Comparison of ENCODE assay signal across 26 mouse cellular contexts in the genomic region with DNA sequence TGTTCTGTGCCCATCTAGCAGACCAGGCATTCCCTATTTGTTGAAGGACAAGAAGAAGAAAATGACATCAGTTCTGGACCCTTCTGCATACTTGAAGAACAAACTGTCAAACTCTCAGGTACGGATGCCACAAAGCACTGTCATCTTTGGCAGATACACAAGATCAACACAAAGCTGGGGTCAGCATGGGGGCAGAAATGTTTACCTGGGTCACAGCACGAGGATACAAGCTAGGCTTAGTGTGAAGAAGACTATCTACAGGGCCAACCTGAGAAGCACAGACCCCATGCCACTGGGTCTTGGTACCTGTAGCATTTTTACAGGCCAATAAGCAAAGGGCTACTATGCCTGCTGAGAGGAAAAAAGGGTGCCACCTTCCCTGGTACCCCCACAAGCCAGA.
"Had no signal": no experiment of that assay in that cellular context is flagged by ENCODE, and none has a peak within 500 bp of the region (broad histone marks: within the 10 kb centered on the region; RNA-seq: fewer than 3 reads in every experiment).

No protein-coding gene starts in this region.

- H3K27me3 ChIP-seq: heart, embryonic 13.5 days; heart, embryonic 15.5 days; hindbrain, embryonic 13.5 days; hindbrain, embryonic 15.5 days; kidney, embryonic 15.5 days; limb, embryonic 13.5 days; limb, embryonic 15.5 days had no signal

- H3K4me3 ChIP-seq: heart, embryonic 10.5 days; heart, embryonic 13.5 days; heart, embryonic 15.5 days; hindbrain, embryonic 13.5 days; hindbrain, embryonic 15.5 days; kidney, embryonic 15.5 days; limb, embryonic 13.5 days; limb, embryonic 15.5 days had no signal

- H3K9ac ChIP-seq: forebrain, postnatal 0 days; heart, embryonic 13.5 days; heart, embryonic 15.5 days; hindbrain, embryonic 13.5 days; hindbrain, embryonic 15.5 days; kidney, embryonic 15.5 days; limb, embryonic 13.5 days; limb, embryonic 15.5 days; liver, embryonic 14.5 days had no signal

- H3K4me2 ChIP-seq: heart, embryonic 13.5 days; heart, embryonic 15.5 days; hindbrain, embryonic 13.5 days; hindbrain, embryonic 15.5 days; kidney, embryonic 15.5 days; limb, embryonic 13.5 days; limb, embryonic 15.5 days had no signal

- H3K36me3 ChIP-seq: heart, embryonic 10.5 days; heart, embryonic 13.5 days; heart, embryonic 15.5 days; hindbrain, embryonic 13.5 days; hindbrain, embryonic 15.5 days; kidney, embryonic 15.5 days; limb, embryonic 13.5 days had no signal

- DNase-seq: forebrain, postnatal 0 days; gastrocnemius, postnatal 14 days; gastrocnemius, postnatal 36 days; heart, adult 18-20 months; heart, postnatal 14 days; heart, postnatal 36 days; kidney, adult 11 months; kidney, adult 2 months; kidney, adult 9 months; kidney, postnatal 14 days; kidney, postnatal 36 days; layer of hippocampus, adult 9-11 months; layer of hippocampus, postnatal 36 days; left cerebral cortex, postnatal 4 days had no signal

- H3K27ac ChIP-seq: heart, embryonic 10.5 days; heart, embryonic 13.5 days; heart, embryonic 15.5 days; hindbrain, embryonic 13.5 days; hindbrain, embryonic 15.5 days; hindbrain, postnatal 0 days; kidney, embryonic 15.5 days; kidney, postnatal 0 days; limb, embryonic 13.5 days; limb, embryonic 15.5 days; liver, embryonic 14.5 days had no signal

- H3K9me3 ChIP-seq: heart, embryonic 10.5 days; heart, embryonic 13.5 days; heart, embryonic 15.5 days; hindbrain, embryonic 13.5 days; hindbrain, embryonic 15.5 days; kidney, embryonic 15.5 days; limb, embryonic 13.5 days; limb, embryonic 15.5 days had no signal

- ATAC-seq: forebrain, postnatal 0 days; hindbrain, postnatal 0 days; intestine, embryonic 16.5 days had no signal
